Mouse (Mus musculus): Measurements from ENCODE around the gene Lbhd2.

Gene Lbhd2

GRCm38 (mm10) chr12:111432097-111432496, 25.5 kb downstream of the Lbhd2 start:
- DNase-seq (ENCODE audit: inconsistent ontology term), result peak; percentile 57

GRCm38 (mm10) chr12:111432751-111433331, 26.2 kb downstream of the Lbhd2 start:
- DNase-seq (ENCODE audit: inconsistent ontology term), result no peak

- DNase-seq (ENCODE audit: inconsistent ontology term), result no peak
Measured at GRCm38 (mm10) chr12:111434164-111434744, 27.6 kb downstream of the Lbhd2 start.

GRCm38 (mm10) chr12:111434745-111435327, 28.2 kb downstream of the Lbhd2 start:
- no peak for DNase-seq (ENCODE audit: inconsistent ontology term)

GRCm38 (mm10) chr12:111436170-111436569, 29.6 kb downstream of the Lbhd2 start:
- DNase-seq (ENCODE audit: inconsistent ontology term), result no peak

- DNase-seq (ENCODE audit: inconsistent ontology term), result no peak
Measured at GRCm38 (mm10) chr12:111436640-111437039, 30.0 kb downstream of the Lbhd2 start.

GRCm38 (mm10) chr12:111437222-111437900, 30.8 kb downstream of the Lbhd2 start:
- DNase-seq (ENCODE audit: inconsistent ontology term), result no peak

- DNase-seq (ENCODE audit: inconsistent ontology term), result no peak
Measured at GRCm38 (mm10) chr12:111438850-111439249, 32.2 kb downstream of the Lbhd2 start.

GRCm38 (mm10) chr12:111440701-111441373, 34.2 kb downstream of the Lbhd2 start:
- DNase-seq (ENCODE audit: inconsistent ontology term), result no peak

- DNase-seq (ENCODE audit: inconsistent ontology term), result no peak
Measured at GRCm38 (mm10) chr12:111441523-111441922, 34.9 kb downstream of the Lbhd2 start.

GRCm38 (mm10) chr12:111442309-111443010, 35.9 kb downstream of the Lbhd2 start, which contains the start of gene Tnfaip2:
Gene Tnfaip2 (plus strand): TSS chr12:111442469.
- peak; percentile 83 for DNase-seq (ENCODE audit: inconsistent ontology term)

GRCm38 (mm10) chr12:111443011-111443870, 36.6 kb downstream of the Lbhd2 start:
- DNase-seq (ENCODE audit: inconsistent ontology term), result no peak

GRCm38 (mm10) chr12:111443921-111444831, 37.6 kb downstream of the Lbhd2 start:
- DNase-seq (ENCODE audit: inconsistent ontology term), result no peak

- DNase-seq (ENCODE audit: inconsistent ontology term), result no peak
Measured at GRCm38 (mm10) chr12:111445161-111445889, 38.7 kb downstream of the Lbhd2 start.

- DNase-seq (ENCODE audit: inconsistent ontology term), result no peak
Measured at GRCm38 (mm10) chr12:111445890-111446613, 39.4 kb downstream of the Lbhd2 start.

- no peak for DNase-seq (ENCODE audit: inconsistent ontology term)
Measured at GRCm38 (mm10) chr12:111446745-111447144, 40.1 kb downstream of the Lbhd2 start.

GRCm38 (mm10) chr12:111447350-111447749, 40.7 kb downstream of the Lbhd2 start:
- DNase-seq (ENCODE audit: inconsistent ontology term), result no peak

Data from Muller cell, postnatal 12 days (primary cell).